Mouse (Mus musculus): ENCODE data around the gene Adh4. TPM values are rescaled to one million over a fixed set of nuclear protein-coding genes. Genes with fewer than 3 reads are reported as not detected.

The Adh4 gene
- polyA plus RNA-seq, 1 experiment from 2014 or later = not detected

DNA sequence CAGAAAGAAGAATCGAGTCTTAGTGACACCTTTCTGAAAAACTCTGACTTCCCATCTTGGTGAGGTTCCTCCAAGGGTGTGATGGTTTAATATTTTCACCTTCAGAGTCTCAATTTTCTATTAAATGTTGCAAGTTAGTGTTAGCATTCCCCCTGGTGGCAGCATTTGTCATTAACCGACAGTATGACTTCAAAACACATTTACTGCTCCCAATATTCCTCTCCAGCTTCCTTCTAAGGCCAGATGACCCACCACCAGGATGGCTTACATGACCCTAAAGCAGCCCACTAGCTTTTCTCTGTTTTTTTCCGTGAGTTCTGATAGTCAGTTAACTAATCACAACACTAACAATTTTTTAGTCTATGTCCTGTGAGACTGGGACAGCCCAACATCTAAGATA is 9.9 kb upstream of the Adh4 start:
- H3K4me2 ChIP-seq (ENCODE audit: low read depth, low read length) = no peak overlapping the region
- H3K9me3 ChIP-seq (ENCODE audit: control insufficient read depth, low read length) = no peaks in the 10 kb centered on the region
- no peak overlapping the region for H3K9ac ChIP-seq (replicated peaks; ENCODE audit: low read depth, low read length)
- no peak overlapping the region for H3K27ac ChIP-seq (ENCODE audit: low read depth, low read length)
- no peaks in the 10 kb centered on the region for H3K4me1 ChIP-seq (ENCODE audit: control insufficient read depth, insufficient read depth, low read length)
- no peaks in the 10 kb centered on the region for H3K27me3 ChIP-seq (ENCODE audit: control insufficient read depth, insufficient read depth, low read length)
- no peak for ATAC-seq (ENCODE audit: low read depth)
- 46% methylated on average over 3 of the region's 3 CpGs for WGBS
- H3K4me3 ChIP-seq (ENCODE audit: low read depth, low read length) = no peak overlapping the region
- H3K36me3 ChIP-seq (ENCODE audit: control insufficient read depth, insufficient read depth, low read length) = no peaks in the 10 kb centered on the region

DNA sequence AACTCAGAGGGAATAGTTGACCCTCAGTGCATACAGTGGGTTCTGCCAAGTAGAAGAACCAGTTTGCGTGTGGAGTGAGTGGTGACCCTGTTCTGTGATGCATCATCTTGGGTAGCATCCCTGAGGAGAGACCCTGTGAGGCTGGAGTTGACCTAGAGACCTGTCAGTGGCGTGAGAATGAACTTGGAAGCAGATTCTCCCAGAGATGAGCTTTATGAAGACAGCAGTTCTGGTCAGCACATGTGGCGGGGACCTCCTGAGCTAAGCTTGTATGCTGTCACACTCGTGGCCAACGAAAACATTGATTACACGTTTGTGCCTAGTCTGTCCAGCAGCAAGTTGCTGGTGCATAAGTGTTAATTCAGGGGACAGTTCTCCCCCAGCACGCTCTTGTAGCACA is 9.4 kb upstream of the Adh4 start:
- 80% methylated on average over 7 of the region's 7 CpGs for WGBS
- Histone ChIP-seq H3K27me3 (ENCODE audit: control insufficient read depth, insufficient read depth, low read length) (no peaks in the 10 kb centered on the region), H3K9ac (replicated peaks; ENCODE audit: low read depth, low read length) (no peak overlapping the region), H3K9me3 (ENCODE audit: control insufficient read depth, low read length) (no peaks in the 10 kb centered on the region), H3K4me1 (ENCODE audit: control insufficient read depth, insufficient read depth, low read length) (no peaks in the 10 kb centered on the region), H3K4me3 (ENCODE audit: low read depth, low read length) (no peak overlapping the region), H3K27ac (ENCODE audit: low read depth, low read length) (no peak overlapping the region), H3K36me3 (ENCODE audit: control insufficient read depth, insufficient read depth, low read length) (no peaks in the 10 kb centered on the region), H3K4me2 (ENCODE audit: low read depth, low read length) (no peak overlapping the region)
- ATAC-seq (ENCODE audit: low read depth) = no peak

DNA sequence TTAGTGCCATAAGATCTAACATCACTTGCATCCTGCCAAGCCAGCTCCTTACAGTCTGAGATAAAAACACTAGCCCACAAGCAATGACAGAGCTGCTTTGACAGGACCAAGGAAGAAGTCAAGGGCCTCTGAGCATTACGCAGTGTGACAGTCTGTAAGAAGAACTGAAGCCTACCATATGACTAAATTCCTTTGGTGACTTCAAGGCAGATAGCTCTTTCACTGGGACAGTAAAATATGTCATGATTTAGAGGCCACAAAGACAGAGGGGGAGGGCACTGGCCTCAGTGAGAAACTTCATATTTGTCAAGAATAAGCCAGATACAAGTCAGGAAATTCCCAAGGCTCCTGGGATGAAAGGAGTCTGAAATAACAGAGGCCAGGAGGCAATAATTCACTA is 7.3 kb upstream of the Adh4 start:
- Histone ChIP-seq H3K27ac (ENCODE audit: low read depth, low read length) (no peak overlapping the region), H3K9me3 (ENCODE audit: control insufficient read depth, low read length) (no peaks in the 10 kb centered on the region), H3K9ac (replicated peaks; ENCODE audit: low read depth, low read length) (no peak overlapping the region), H3K4me2 (ENCODE audit: low read depth, low read length) (no peak overlapping the region), H3K4me3 (ENCODE audit: low read depth, low read length) (no peak overlapping the region), H3K27me3 (ENCODE audit: control insufficient read depth, insufficient read depth, low read length) (no peaks in the 10 kb centered on the region), H3K4me1 (ENCODE audit: control insufficient read depth, insufficient read depth, low read length) (no peaks in the 10 kb centered on the region), H3K36me3 (ENCODE audit: control insufficient read depth, insufficient read depth, low read length) (no peaks in the 10 kb centered on the region)
- ATAC-seq (ENCODE audit: low read depth) = no peak
- 89% methylated on average over 1 of the region's 1 CpGs for WGBS

DNA sequence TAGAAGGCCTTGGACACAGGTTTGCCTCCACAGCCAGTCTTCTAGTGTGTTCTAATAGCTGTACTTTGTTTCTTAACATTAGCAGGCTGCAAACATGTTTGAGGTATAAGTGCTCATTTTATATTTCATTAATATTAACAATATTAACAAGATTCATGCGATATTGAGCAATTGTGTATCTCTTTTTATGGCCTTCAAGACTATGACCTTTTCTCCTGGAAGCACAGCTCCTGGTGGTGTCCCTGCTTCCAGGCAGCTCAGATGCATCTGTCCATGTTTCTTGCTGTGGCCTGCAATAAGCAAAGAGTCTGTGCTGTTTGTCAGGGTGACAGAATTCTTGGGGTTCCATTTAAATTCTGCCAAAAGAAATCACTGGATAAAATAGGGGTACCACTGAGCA is 5.7 kb upstream of the Adh4 start:
- no peaks in the 10 kb centered on the region for H3K36me3 ChIP-seq (ENCODE audit: control insufficient read depth, insufficient read depth, low read length)
- no peak overlapping the region for H3K4me2 ChIP-seq (ENCODE audit: low read depth, low read length)
- no peak overlapping the region for H3K4me3 ChIP-seq (ENCODE audit: low read depth, low read length)
- H3K27me3 ChIP-seq (ENCODE audit: control insufficient read depth, insufficient read depth, low read length) = no peaks in the 10 kb centered on the region
- no peak for ATAC-seq (ENCODE audit: low read depth)
- no peaks in the 10 kb centered on the region for H3K4me1 ChIP-seq (ENCODE audit: control insufficient read depth, insufficient read depth, low read length)
- no peak overlapping the region for H3K9ac ChIP-seq (replicated peaks; ENCODE audit: low read depth, low read length)
- whole genome bisulfite sequencing = 83% methylated on average over 1 of the region's 1 CpGs
- H3K9me3 ChIP-seq (ENCODE audit: control insufficient read depth, low read length) = no peaks in the 10 kb centered on the region
- no peak overlapping the region for H3K27ac ChIP-seq (ENCODE audit: low read depth, low read length)

DNA sequence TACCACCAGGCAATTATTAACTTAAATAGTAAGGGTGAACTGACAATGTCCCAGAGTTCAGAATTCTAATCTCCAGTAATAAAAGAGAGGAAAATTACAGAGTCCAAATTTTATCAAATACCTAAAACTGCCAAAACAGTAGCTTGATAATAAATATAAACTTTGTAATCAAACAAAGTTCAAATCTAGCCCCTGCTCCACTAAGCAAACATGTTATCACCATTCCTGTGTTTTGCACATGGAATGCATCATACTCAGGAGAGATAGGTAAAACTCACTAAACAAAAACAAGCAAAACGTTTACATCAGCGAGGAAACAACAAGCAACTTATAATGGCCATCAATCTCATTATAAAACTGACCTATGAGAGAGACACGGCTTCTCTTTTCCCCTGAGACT is 5.1 kb upstream of the Adh4 start:
- no peak overlapping the region for H3K27ac ChIP-seq (ENCODE audit: low read depth, low read length)
- H3K9me3 ChIP-seq (ENCODE audit: control insufficient read depth, low read length) = no peaks in the 10 kb centered on the region
- no peak overlapping the region for H3K4me3 ChIP-seq (ENCODE audit: low read depth, low read length)
- WGBS = 80% methylated on average over 3 of the region's 3 CpGs
- no peak overlapping the region for H3K9ac ChIP-seq (replicated peaks; ENCODE audit: low read depth, low read length)
- H3K36me3 ChIP-seq (ENCODE audit: control insufficient read depth, insufficient read depth, low read length) = no peaks in the 10 kb centered on the region
- no peaks in the 10 kb centered on the region for H3K4me1 ChIP-seq (ENCODE audit: control insufficient read depth, insufficient read depth, low read length)
- no peak for ATAC-seq (ENCODE audit: low read depth)
- no peaks in the 10 kb centered on the region for H3K27me3 ChIP-seq (ENCODE audit: control insufficient read depth, insufficient read depth, low read length)
- H3K4me2 ChIP-seq (ENCODE audit: low read depth, low read length) = no peak overlapping the region

DNA sequence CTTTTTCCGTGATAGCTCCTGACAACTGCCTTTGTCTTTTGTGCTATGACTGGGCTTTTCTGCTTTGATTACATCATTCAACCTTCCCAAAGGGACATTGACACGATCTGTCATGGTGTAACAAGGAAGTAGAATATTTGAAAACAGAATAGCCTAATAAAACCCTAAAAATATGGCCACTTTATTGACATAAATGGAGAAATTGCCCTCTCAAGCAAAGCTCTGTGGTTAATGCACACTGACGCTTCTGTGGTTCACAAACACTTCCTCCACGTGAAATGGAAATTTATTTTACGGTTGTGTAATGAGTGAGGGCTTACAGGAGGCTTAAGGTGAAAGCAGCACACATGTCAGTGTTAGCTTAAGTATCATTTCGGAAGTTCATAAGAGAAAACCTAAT is 4.1 kb downstream of the Adh4 start:
- ATAC-seq (ENCODE audit: low read depth) = no peak
- no peaks in the 10 kb centered on the region for H3K36me3 ChIP-seq (ENCODE audit: control insufficient read depth, insufficient read depth, low read length)
- 72% methylated on average over 6 of the region's 6 CpGs for WGBS
- H3K4me3 ChIP-seq (ENCODE audit: low read depth, low read length) = no peak overlapping the region
- H3K9me3 ChIP-seq (ENCODE audit: control insufficient read depth, low read length) = no peaks in the 10 kb centered on the region
- H3K4me2 ChIP-seq (ENCODE audit: low read depth, low read length) = no peak overlapping the region
- no peaks in the 10 kb centered on the region for H3K4me1 ChIP-seq (ENCODE audit: control insufficient read depth, insufficient read depth, low read length)
- no peak overlapping the region for H3K9ac ChIP-seq (replicated peaks; ENCODE audit: low read depth, low read length)
- no peak overlapping the region for H3K27ac ChIP-seq (ENCODE audit: low read depth, low read length)
- no peaks in the 10 kb centered on the region for H3K27me3 ChIP-seq (ENCODE audit: control insufficient read depth, insufficient read depth, low read length)

DNA sequence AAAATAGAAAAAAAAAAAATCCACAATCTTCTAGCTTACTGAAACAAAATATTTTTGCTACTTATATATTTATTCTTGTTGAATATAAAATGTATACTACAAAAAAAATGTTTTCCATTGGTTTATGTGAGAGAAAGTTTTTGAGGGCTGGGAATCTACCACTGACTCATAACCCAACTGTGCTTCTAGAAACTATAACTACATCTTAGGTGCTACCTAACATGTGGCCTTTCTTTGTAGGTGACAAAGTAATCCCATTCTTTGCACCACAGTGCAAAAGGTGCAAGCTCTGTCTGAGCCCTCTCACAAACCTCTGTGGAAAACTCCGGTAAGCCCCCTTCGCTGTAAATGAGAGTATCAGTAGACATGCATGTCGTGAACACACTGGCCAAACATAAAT is 5.1 kb downstream of the Adh4 start:
- Histone ChIP-seq H3K27me3 (ENCODE audit: control insufficient read depth, insufficient read depth, low read length) (no peaks in the 10 kb centered on the region), H3K4me2 (ENCODE audit: low read depth, low read length) (no peak overlapping the region), H3K9me3 (ENCODE audit: control insufficient read depth, low read length) (no peaks in the 10 kb centered on the region), H3K4me1 (ENCODE audit: control insufficient read depth, insufficient read depth, low read length) (no peaks in the 10 kb centered on the region), H3K36me3 (ENCODE audit: control insufficient read depth, insufficient read depth, low read length) (no peaks in the 10 kb centered on the region), H3K4me3 (ENCODE audit: low read depth, low read length) (no peak overlapping the region), H3K27ac (ENCODE audit: low read depth, low read length) (no peak overlapping the region), H3K9ac (replicated peaks; ENCODE audit: low read depth, low read length) (no peak overlapping the region)
- ATAC-seq (ENCODE audit: low read depth) = no peak
- WGBS = 94% methylated on average over 3 of the region's 3 CpGs

DNA sequence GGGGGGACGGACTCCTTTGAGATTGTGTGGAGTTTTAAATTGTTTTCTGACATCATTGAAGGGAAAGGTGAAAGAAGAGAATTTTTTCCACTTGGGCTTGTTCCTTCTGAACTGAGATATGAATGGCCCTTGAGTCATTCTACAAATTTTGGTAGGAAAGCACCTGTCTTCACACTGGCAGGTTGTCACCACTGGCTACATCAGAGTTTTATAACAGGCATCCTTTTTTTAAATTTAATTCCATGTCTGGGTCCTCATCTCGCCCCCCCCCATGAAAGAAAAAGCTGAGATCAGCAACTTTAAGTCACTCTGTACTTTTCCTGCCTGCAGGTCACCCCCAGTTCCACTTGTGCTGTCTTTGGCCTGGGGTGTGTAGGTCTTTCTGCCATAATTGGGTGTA is 8.4 kb downstream of the Adh4 start:
- H3K36me3 ChIP-seq (ENCODE audit: control insufficient read depth, insufficient read depth, low read length) = no peaks in the 10 kb centered on the region
- no peak overlapping the region for H3K9ac ChIP-seq (replicated peaks; ENCODE audit: low read depth, low read length)
- H3K4me2 ChIP-seq (ENCODE audit: low read depth, low read length) = no peak overlapping the region
- no peak overlapping the region for H3K27ac ChIP-seq (ENCODE audit: low read depth, low read length)
- no peak for ATAC-seq (ENCODE audit: low read depth)
- no peaks in the 10 kb centered on the region for H3K27me3 ChIP-seq (ENCODE audit: control insufficient read depth, insufficient read depth, low read length)
- no peaks in the 10 kb centered on the region for H3K4me1 ChIP-seq (ENCODE audit: control insufficient read depth, insufficient read depth, low read length)
- no peak overlapping the region for H3K4me3 ChIP-seq (ENCODE audit: low read depth, low read length)
- WGBS = 63% methylated on average over 2 of the region's 2 CpGs
- H3K9me3 ChIP-seq (ENCODE audit: control insufficient read depth, low read length) = no peaks in the 10 kb centered on the region

DNA sequence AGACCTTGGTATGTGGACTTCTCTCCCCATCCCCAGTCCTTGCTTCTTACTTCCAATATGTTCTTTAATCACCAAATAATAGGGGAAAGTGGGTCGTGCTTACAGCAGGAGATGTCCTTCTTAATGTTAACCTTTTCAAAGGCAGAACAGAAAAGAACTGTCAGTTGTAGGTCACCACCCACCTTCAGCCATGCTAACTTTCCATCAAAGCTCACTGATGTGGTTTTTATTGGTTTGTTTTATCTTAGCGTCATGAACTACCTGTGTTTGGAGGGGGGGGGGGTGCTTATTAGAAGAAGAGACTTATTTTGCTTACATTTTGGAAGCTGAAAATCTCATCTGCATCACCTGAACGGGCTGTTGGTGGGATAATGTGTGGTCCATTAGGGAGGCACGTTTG is 9.0 kb downstream of the Adh4 start:
- H3K4me3 ChIP-seq (ENCODE audit: low read depth, low read length) = no peak overlapping the region
- 81% methylated on average over 4 of the region's 4 CpGs for WGBS
- H3K4me1 ChIP-seq (ENCODE audit: control insufficient read depth, insufficient read depth, low read length) = no peaks in the 10 kb centered on the region
- H3K9me3 ChIP-seq (ENCODE audit: control insufficient read depth, low read length) = no peaks in the 10 kb centered on the region
- ATAC-seq (ENCODE audit: low read depth) = no peak
- no peak overlapping the region for H3K9ac ChIP-seq (replicated peaks; ENCODE audit: low read depth, low read length)
- H3K36me3 ChIP-seq (ENCODE audit: control insufficient read depth, insufficient read depth, low read length) = no peaks in the 10 kb centered on the region
- no peak overlapping the region for H3K4me2 ChIP-seq (ENCODE audit: low read depth, low read length)
- no peaks in the 10 kb centered on the region for H3K27me3 ChIP-seq (ENCODE audit: control insufficient read depth, insufficient read depth, low read length)
- no peak overlapping the region for H3K27ac ChIP-seq (ENCODE audit: low read depth, low read length)

Measured in neural tube, embryonic 14.5 days (tissue).